Mouse (Mus musculus) limb, embryonic 14.5 days (tissue): Measurements from ENCODE around the gene Creg1. TPM values are rescaled to one million over a fixed set of nuclear protein-coding genes. Genes with fewer than 3 reads are reported as not detected.

Experiments used
- ATAC-seq: fragments of 200-750 bp; cut with Nextera tagmentation; 2 replicates; pipeline ENCODE4 v1.8.0; 2017; ENCODE audit warnings: low read depth, moderate number of reproducible peaks, moderate TSS enrichment; ENCODE audit not compliant: low FRiP score
- DNase-seq: peaks from one replicate; pipeline ENCODE4 v3.0.0-alpha.2; 2015; ENCODE audit warnings: low spot score
- H3K27ac ChIP-seq: fragments of 300-500 bp; sonication (generic); replicated peaks from 2 replicates; pipeline ENCODE4 v1.5.1; 2014; ENCODE audit warnings: low read depth, mild to moderate bottlenecking, low read length, moderate library complexity, mixed read lengths
- H3K27me3 ChIP-seq: fragments of 300-500 bp; sonication (generic); 2 replicates; pipeline ENCODE4 v1.6.1; 2014; ENCODE audit warnings: low read length, mixed read lengths; ENCODE audit not compliant: control insufficient read depth, insufficient read depth
- H3K36me3 ChIP-seq: fragments of 300-500 bp; sonication (generic); 2 replicates; pipeline ENCODE4 v1.6.1; 2014; ENCODE audit warnings: mild to moderate bottlenecking, low read length, moderate library complexity, mixed read lengths; ENCODE audit not compliant: control insufficient read depth, insufficient read depth
- H3K4me1 ChIP-seq: fragments of 300-500 bp; sonication (generic); 2 replicates; pipeline ENCODE4 v1.6.1; 2014; ENCODE audit warnings: antibody characterized with exemption, low read length, mixed read lengths; ENCODE audit not compliant: control insufficient read depth, insufficient read depth
- H3K4me2 ChIP-seq: fragments of 300-500 bp; sonication (generic); replicated peaks from 2 replicates; pipeline ENCODE4 v1.6.1; 2014; ENCODE audit warnings: low read depth, mild to moderate bottlenecking, low read length, moderate library complexity; ENCODE audit not compliant: severe bottlenecking
- H3K4me3 ChIP-seq: fragments of 300-500 bp; sonication (generic); replicated peaks from 2 replicates; pipeline ENCODE4 v1.5.1; 2014; ENCODE audit warnings: low read length
- H3K9ac ChIP-seq: fragments of 300-500 bp; sonication (generic); 2 replicates; pipeline ENCODE4 v1.6.1; 2014; ENCODE audit warnings: mild to moderate bottlenecking, low read depth, low read length, moderate library complexity; ENCODE audit not compliant: severe bottlenecking
- H3K9me3 ChIP-seq: fragments of 300-500 bp; sonication (generic); 2 replicates; pipeline ENCODE4 v1.6.1; 2016; ENCODE audit warnings: low read length; ENCODE audit not compliant: control insufficient read depth
- POLR2A ChIP-seq: fragments of 200-500 bp; IDR thresholded peaks from 2 replicates; pipeline ENCODE4 v1.8.0; 2012; ENCODE audit warnings: inconsistent platforms, mild to moderate bottlenecking, moderate library complexity, borderline replicate concordance; ENCODE audit not compliant: insufficient read depth, insufficient read length; ENCODE audit errors: extremely low read depth
- WGBS: fragments of 180-500 bp; shearing (Covaris S2); extraction: QIAGEN DNeasy Blood & Tissue Kit; methylation state at CpG from one replicate; pipeline ENCODE4 v1.1.7; 2014; 5-methylcytosine and 5-hydroxymethylcytosine counted together
- polyA plus RNA-seq, 2 experiments: library from polyadenylated mRNA; depleted of rRNA in 1 of 2; stranded (reverse) in 1 of 2; unstranded in 1 of 2; fragments of >200 nt; fragmentation: Nextera tagmentation in 1 of 2; extraction: Ambion mirVana in 1 of 2; gene quantifications; 2 replicates each; pipeline versions ENCODE4 v1.2.1 to v1.2.3; 2012 to 2014

Creg1 gene
- polyA plus RNA-seq, 2 experiments, result 22.9 to 68.4 TPM

- H3K4me2 ChIP-seq, result peak overlapping the region; percentile 53
- DNase-seq, result no peak
- H3K27ac ChIP-seq, result no peak overlapping the region
- 0 out of 2 replicates have a peak, but pooled peaks cover 6% of the 10 kb centered on the region for H3K4me1 ChIP-seq
- no peaks in the 10 kb centered on the region for H3K36me3 ChIP-seq
- H3K4me3 ChIP-seq, result peak overlapping the region; percentile 30
- H3K9me3 ChIP-seq, result no peaks in the 10 kb centered on the region
- 0 out of 2 replicates have a peak overlapping the region, but pooled peaks have one; percentile 25 for H3K9ac ChIP-seq
- peaks cover 6% of the 10 kb centered on the region; the same call in 1 of the 2 replicates for H3K27me3 ChIP-seq
- 4% methylated on average over 20 of the region's 20 CpGs for WGBS
- ATAC-seq, result peak; percentile 48
- TF ChIP-seq POLR2A, result no peak
These were observed 17.1 kb downstream of the Creg1 start for GRCm38 (mm10) chr1:165780586-165781111.

DNA sequence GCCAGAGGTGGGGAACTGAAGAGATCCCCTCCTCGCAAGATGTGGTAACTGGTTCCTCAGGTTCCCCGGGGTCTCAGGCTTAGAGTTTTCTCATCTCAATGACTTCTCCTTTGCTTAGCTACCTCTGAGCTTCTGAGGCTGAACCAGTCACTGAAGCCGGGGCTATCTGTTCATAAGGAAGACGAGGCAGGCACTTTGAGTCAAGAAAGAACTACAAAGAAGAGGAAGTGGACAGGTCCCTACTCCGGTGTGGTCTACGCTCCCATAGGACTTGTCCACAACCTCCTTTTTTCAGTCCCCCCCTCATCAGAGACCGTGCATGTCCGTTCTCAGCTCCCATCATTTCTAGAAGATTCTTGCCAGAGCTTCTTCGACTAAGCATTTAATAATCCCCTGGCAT, 17.9 kb downstream of the Creg1 start:
- Histone ChIP-seq H3K9me3 (no peaks in the 10 kb centered on the region), H3K27me3 (peaks cover 6% of the 10 kb centered on the region; the same call in 1 of the 2 replicates), H3K4me2 (no peak overlapping the region), H3K4me3 (no peak overlapping the region), H3K9ac (no peak overlapping the region), H3K4me1 (0 out of 2 replicates have a peak, but pooled peaks cover 12% of the 10 kb centered on the region), H3K36me3 (no peaks in the 10 kb centered on the region), H3K27ac (no peak overlapping the region)
- TF ChIP-seq POLR2A, result no peak
- WGBS, result 88% methylated on average over 9 of the region's 9 CpGs
- DNase-seq (no peak), ATAC-seq (no peak)

DNA sequence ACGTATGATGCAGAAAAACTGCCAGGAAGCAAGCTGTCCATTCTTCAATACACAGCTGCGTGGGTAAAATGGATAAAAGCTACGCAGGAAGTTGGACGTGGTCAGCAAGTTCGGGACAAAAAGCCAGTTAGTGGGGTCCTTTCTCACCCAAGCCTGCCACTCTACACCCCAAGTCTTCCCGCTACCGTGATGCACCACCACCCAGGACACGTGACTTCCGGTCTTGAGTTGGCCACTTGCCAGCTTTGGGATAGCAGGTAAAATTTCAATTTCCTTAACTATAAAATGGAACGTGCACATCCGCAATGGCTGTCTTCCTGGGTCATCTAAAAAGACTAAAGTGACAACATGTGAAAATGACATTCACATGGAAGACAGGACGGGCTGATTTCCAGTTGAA, 18.4 kb downstream of the Creg1 start:
- H3K9me3 ChIP-seq, result no peaks in the 10 kb centered on the region
- DNase-seq, result no peak
- H3K4me1 ChIP-seq, result 0 out of 2 replicates have a peak, but pooled peaks cover 12% of the 10 kb centered on the region
- no peak for ATAC-seq
- no peak overlapping the region for H3K9ac ChIP-seq
- no peak overlapping the region for H3K27ac ChIP-seq
- H3K4me2 ChIP-seq, result no peak overlapping the region
- peaks cover 6% of the 10 kb centered on the region; the same call in 1 of the 2 replicates for H3K27me3 ChIP-seq
- no peak overlapping the region for H3K4me3 ChIP-seq
- no peaks in the 10 kb centered on the region for H3K36me3 ChIP-seq
- TF ChIP-seq POLR2A, result no peak
- 84% methylated on average over 12 of the region's 12 CpGs for WGBS

- H3K4me3 ChIP-seq, result no peak overlapping the region
- ATAC-seq (peak; percentile 44; the same call in 1 of the 2 replicates), DNase-seq (peak; percentile 70)
- 11% methylated on average over 11 of the region's 11 CpGs for WGBS
- TF ChIP-seq POLR2A, result no peak
- no peak overlapping the region for H3K27ac ChIP-seq
- no peaks in the 10 kb centered on the region for H3K9me3 ChIP-seq
- H3K4me1 ChIP-seq, result 0 out of 2 replicates have a peak, but pooled peaks cover 6% of the 10 kb centered on the region
- H3K9ac ChIP-seq, result no peak overlapping the region
- H3K4me2 ChIP-seq, result peak overlapping the region; percentile 16; the same call in 1 of the 2 replicates
- no peaks in the 10 kb centered on the region for H3K36me3 ChIP-seq
- peaks cover 2% of the 10 kb centered on the region; the same call in 1 of the 2 replicates for H3K27me3 ChIP-seq
These were observed 22.8 kb downstream of the Creg1 start for GRCm38 (mm10) chr1:165786296-165786695.

DNA sequence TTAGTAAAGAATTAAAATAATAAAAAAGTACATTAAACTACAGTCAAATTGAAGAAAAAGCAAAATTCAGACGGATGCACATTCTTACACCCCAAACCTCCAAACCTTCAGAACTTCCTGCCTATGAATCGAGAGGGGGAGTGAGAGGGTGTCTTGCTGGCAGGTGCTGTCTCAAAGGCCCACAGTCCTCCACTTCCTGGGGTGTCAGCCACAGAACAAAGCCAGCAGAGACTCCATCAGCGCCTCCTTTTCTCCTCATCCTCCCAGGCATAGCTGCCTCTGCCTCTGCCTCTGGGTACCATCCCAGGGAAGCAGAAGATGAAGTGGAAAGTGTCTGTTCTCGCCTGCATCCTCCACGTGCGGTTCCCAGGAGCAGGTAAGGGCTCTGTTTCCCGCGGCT, 25.0 kb downstream of the Creg1 start, which contains the start of gene Cd247:
Cd247 (plus strand) TSS at position 171 of the 400 bp plus-strand sequence.
- no peak within 1 kb of the TSS for H3K4me3 ChIP-seq
- WGBS, result 69% methylated on average over 8 of the region's 8 CpGs
- no peak within 1 kb of the TSS for H3K4me2 ChIP-seq
- no peak within 1 kb of the TSS for H3K27ac ChIP-seq
- no peak for TF ChIP-seq POLR2A
- H3K36me3 ChIP-seq, result no peaks in the 10 kb centered on the region
- no peak for ATAC-seq
- DNase-seq, result no peak
- H3K9ac ChIP-seq, result no peak within 1 kb of the TSS
- H3K9me3 ChIP-seq, result no peaks in the 10 kb centered on the region
- 0 out of 2 replicates have a peak, but pooled peaks cover 6% of the 10 kb centered on the region for H3K4me1 ChIP-seq
- no peaks in the 10 kb centered on the region for H3K27me3 ChIP-seq
